Mouse (Mus musculus): ENCODE measurements at regions not wholly inside any gene's neighbourhood (a gene's known extent, or its start where the extent isn't known, plus 50 kb on each side); places are given as distances from the start of the nearest gene placed in this dataset.
"Not testable (repeated sequence)": the region's sequence is repeated elsewhere in the genome, so short reads cannot be mapped to it uniquely, and the experiment has no call there.

GRCm38 (mm10) chr7:111843715-111844114 lies 63.9 kb upstream of the Galnt18 start:
- Histone ChIP-seq H3K4me2 (ENCODE audit: low read depth, low read length) (no peak overlapping the region), H3K9me3 (replicated peaks; ENCODE audit: control insufficient read depth, low read length) (no peaks in the 10 kb centered on the region), H3K4me3 (ENCODE audit: low read depth, low read length) (no peak overlapping the region), H3K4me1 (ENCODE audit: control insufficient read depth, insufficient read depth) (no peaks in the 10 kb centered on the region), H3K27ac (ENCODE audit: low read depth) (no peak overlapping the region), H3K27me3 (ENCODE audit: control insufficient read depth, insufficient read depth, low read length) (no peaks in the 10 kb centered on the region), H3K36me3 (replicated peaks; ENCODE audit: control insufficient read depth, insufficient read depth, low read length) (no peaks in the 10 kb centered on the region), H3K9ac (replicated peaks; ENCODE audit: low read depth, low read length) (no peak overlapping the region)
- TF ChIP-seq CTCF (IDR thresholded peaks at IDR 0.05; ENCODE audit: low read depth) (no peak), EP300 (IDR thresholded peaks at IDR 0.05; ENCODE audit: low read depth) (no peak)
- ATAC-seq (ENCODE audit: insufficient read depth, low read depth) (no peak), DNase-seq (ENCODE audit: low spot score) (no peak)
- WGBS: 86% methylated on average over 4 of the region's 4 CpGs

- no peak for ATAC-seq (ENCODE audit: insufficient read depth, low read depth)
- DNase-seq (ENCODE audit: low spot score): no peak
- H3K9ac ChIP-seq (replicated peaks; ENCODE audit: low read depth, low read length): no peak overlapping the region
- TF ChIP-seq EP300 (IDR thresholded peaks at IDR 0.05; ENCODE audit: low read depth) (no peak), CTCF (IDR thresholded peaks at IDR 0.05; ENCODE audit: low read depth) (no peak)
- no peaks in the 10 kb centered on the region for H3K4me1 ChIP-seq (ENCODE audit: control insufficient read depth, insufficient read depth)
- H3K36me3 ChIP-seq (replicated peaks; ENCODE audit: control insufficient read depth, insufficient read depth, low read length): no peaks in the 10 kb centered on the region
- H3K9me3 ChIP-seq (replicated peaks; ENCODE audit: control insufficient read depth, low read length): no peaks in the 10 kb centered on the region
- no peak overlapping the region for H3K4me3 ChIP-seq (ENCODE audit: low read depth, low read length)
- H3K27ac ChIP-seq (ENCODE audit: low read depth): no peak overlapping the region
- H3K4me2 ChIP-seq (ENCODE audit: low read depth, low read length): no peak overlapping the region
- H3K27me3 ChIP-seq (ENCODE audit: control insufficient read depth, insufficient read depth, low read length): no peaks in the 10 kb centered on the region
- WGBS: 76% methylated on average over 1 of the region's 1 CpGs
These were observed 61.0 kb upstream of the Galnt18 start for GRCm38 (mm10) chr7:111840826-111841225.

GRCm38 (mm10) chr7:111838162-111838561 lies 58.4 kb upstream of the Galnt18 start:
- H3K27ac ChIP-seq (ENCODE audit: low read depth): no peak overlapping the region
- ATAC-seq (ENCODE audit: insufficient read depth, low read depth) (no peak), DNase-seq (ENCODE audit: low spot score) (no peak)
- H3K4me1 ChIP-seq (ENCODE audit: control insufficient read depth, insufficient read depth): no peaks in the 10 kb centered on the region
- H3K27me3 ChIP-seq (ENCODE audit: control insufficient read depth, insufficient read depth, low read length): no peaks in the 10 kb centered on the region
- H3K4me3 ChIP-seq (ENCODE audit: low read depth, low read length): no peak overlapping the region
- 69% methylated on average over 3 of the region's 3 CpGs for WGBS
- TF ChIP-seq EP300 (IDR thresholded peaks at IDR 0.05; ENCODE audit: low read depth): no peak
- no peak for TF ChIP-seq CTCF (IDR thresholded peaks at IDR 0.05; ENCODE audit: low read depth)
- H3K36me3 ChIP-seq (replicated peaks; ENCODE audit: control insufficient read depth, insufficient read depth, low read length): no peaks in the 10 kb centered on the region
- no peak overlapping the region for H3K4me2 ChIP-seq (ENCODE audit: low read depth, low read length)
- no peak overlapping the region for H3K9ac ChIP-seq (replicated peaks; ENCODE audit: low read depth, low read length)
- no peaks in the 10 kb centered on the region for H3K9me3 ChIP-seq (replicated peaks; ENCODE audit: control insufficient read depth, low read length)

GRCm38 (mm10) chr7:111834356-111834755 lies 54.6 kb upstream of the Galnt18 start:
- not testable (repeated sequence) for H3K4me3 ChIP-seq (ENCODE audit: low read depth, low read length); H3K9ac ChIP-seq (replicated peaks; ENCODE audit: low read depth, low read length); H3K27me3 ChIP-seq (ENCODE audit: control insufficient read depth, insufficient read depth, low read length); H3K4me2 ChIP-seq (ENCODE audit: low read depth, low read length); ATAC-seq (ENCODE audit: insufficient read depth, low read depth); DNase-seq (ENCODE audit: low spot score); H3K4me1 ChIP-seq (ENCODE audit: control insufficient read depth, insufficient read depth); H3K27ac ChIP-seq (ENCODE audit: low read depth); H3K36me3 ChIP-seq (replicated peaks; ENCODE audit: control insufficient read depth, insufficient read depth, low read length); H3K9me3 ChIP-seq (replicated peaks; ENCODE audit: control insufficient read depth, low read length)

GRCm38 (mm10) chr7:111829931-111830330 lies 50.2 kb upstream of the Galnt18 start:
- DNase-seq (ENCODE audit: low spot score) (no peak), ATAC-seq (ENCODE audit: insufficient read depth, low read depth) (no peak)
- no peak for TF ChIP-seq EP300 (IDR thresholded peaks at IDR 0.05; ENCODE audit: low read depth)

More at GRCm38 (mm10) chr7:111829931-111830330, 50.2 kb upstream of the Galnt18 start:
- no peak overlapping the region for H3K9ac ChIP-seq (replicated peaks; ENCODE audit: low read depth, low read length)
- H3K9me3 ChIP-seq (replicated peaks; ENCODE audit: control insufficient read depth, low read length): no peaks in the 10 kb centered on the region
- H3K4me1 ChIP-seq (ENCODE audit: control insufficient read depth, insufficient read depth): no peaks in the 10 kb centered on the region
- H3K27ac ChIP-seq (ENCODE audit: low read depth): no peak overlapping the region
- H3K36me3 ChIP-seq (replicated peaks; ENCODE audit: control insufficient read depth, insufficient read depth, low read length): no peaks in the 10 kb centered on the region
- H3K4me2 ChIP-seq (ENCODE audit: low read depth, low read length): no peak overlapping the region
- 75% methylated on average over 1 of the region's 1 CpGs for WGBS
- no peak overlapping the region for H3K4me3 ChIP-seq (ENCODE audit: low read depth, low read length)
- no peaks in the 10 kb centered on the region for H3K27me3 ChIP-seq (ENCODE audit: control insufficient read depth, insufficient read depth, low read length)

Data from heart, postnatal 0 days (tissue).